Mouse (Mus musculus): Measurements from ENCODE around the gene Ppp1r13b. TPM values are rescaled to one million over a fixed set of nuclear protein-coding genes. Genes with fewer than 3 reads are reported as not detected.

The Ppp1r13b gene
- polyA plus RNA-seq, 1 experiment from 2014 or later: 14.9 TPM

DNA sequence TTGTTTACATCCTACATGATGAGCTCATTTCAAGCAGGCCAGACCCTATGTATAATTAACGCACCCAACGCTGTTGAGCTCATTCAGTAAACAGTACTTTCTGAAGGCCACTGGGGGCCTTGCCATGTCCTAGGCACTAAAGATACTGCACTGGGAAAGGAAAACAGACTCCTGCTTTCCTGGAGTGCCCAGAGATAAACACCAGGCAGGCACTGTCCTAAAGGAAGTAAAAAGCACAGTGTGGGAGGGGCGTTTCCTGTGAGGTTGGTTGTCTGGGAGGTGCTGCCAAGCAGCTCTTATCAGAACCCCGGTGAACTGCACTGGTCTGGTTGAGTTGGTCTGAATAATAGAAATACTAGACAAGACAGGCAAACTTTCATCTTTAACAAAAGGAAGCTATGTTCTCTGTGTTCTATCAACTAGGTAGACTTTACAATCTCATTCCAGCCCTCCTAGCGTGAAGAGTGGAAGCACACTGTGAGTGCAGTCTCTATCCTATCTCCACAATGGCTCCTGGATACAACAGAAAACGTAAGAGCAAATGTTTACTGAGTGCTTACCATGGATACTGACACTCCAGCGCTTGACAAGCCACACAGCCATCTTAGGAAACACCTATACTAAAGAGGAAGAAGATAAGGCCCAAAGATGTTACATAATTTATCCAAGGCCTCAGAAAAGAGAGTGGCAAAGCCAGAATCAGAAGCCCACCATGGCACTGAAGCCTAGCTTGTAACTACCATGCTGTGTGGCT is 10.8 kb downstream of the Ppp1r13b start:
- no peaks in the 10 kb centered on the region for H3K27me3 ChIP-seq
- no peak overlapping the region for H3K4me3 ChIP-seq
- no peak for ATAC-seq (ENCODE audit: insufficient number of reproducible peaks, low FRiP score, low TSS enrichment, low read depth)
- 0 out of 2 replicates have a peak overlapping the region, but pooled peaks have one; percentile 1 for H3K27ac ChIP-seq
- H3K4me1 ChIP-seq: 0 out of 2 replicates have a peak, but pooled peaks cover 2% of the 10 kb centered on the region
- H3K4me2 ChIP-seq: no peak overlapping the region
- WGBS: 59% methylated on average over 7 of the region's 7 CpGs
- H3K9ac ChIP-seq: no peak overlapping the region
- no peaks in the 10 kb centered on the region for H3K36me3 ChIP-seq
- no peaks in the 10 kb centered on the region for H3K9me3 ChIP-seq

DNA sequence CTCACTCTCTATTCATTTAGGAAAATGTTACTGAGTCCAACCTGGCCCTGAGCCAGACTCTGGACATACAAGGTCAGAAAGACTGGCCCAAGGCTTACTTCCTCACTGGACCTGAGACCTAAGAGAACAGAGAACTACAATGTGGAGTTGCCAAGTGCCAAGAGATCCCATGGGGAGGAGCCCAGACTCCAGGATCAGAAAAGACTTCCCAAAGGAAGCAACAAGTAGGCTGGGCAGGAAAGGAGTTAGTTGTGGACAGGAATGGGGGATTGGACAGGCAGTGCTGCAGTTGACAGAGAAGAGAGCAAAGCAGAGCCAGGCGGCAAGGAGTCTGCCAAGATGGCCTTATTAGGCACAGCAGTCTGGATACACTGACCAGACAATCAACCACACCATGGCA is 13.8 kb downstream of the Ppp1r13b start:
- no peak overlapping the region for H3K4me2 ChIP-seq
- WGBS: 53% methylated on average over 1 of the region's 1 CpGs
- ATAC-seq (ENCODE audit: insufficient number of reproducible peaks, low FRiP score, low TSS enrichment, low read depth): no peak
- H3K4me1 ChIP-seq: 0 out of 2 replicates have a peak, but pooled peaks cover 4% of the 10 kb centered on the region
- no peak overlapping the region for H3K4me3 ChIP-seq
- H3K9ac ChIP-seq: no peak overlapping the region
- no peaks in the 10 kb centered on the region for H3K9me3 ChIP-seq
- H3K36me3 ChIP-seq: no peaks in the 10 kb centered on the region
- no peak overlapping the region for H3K27ac ChIP-seq
- no peaks in the 10 kb centered on the region for H3K27me3 ChIP-seq

DNA sequence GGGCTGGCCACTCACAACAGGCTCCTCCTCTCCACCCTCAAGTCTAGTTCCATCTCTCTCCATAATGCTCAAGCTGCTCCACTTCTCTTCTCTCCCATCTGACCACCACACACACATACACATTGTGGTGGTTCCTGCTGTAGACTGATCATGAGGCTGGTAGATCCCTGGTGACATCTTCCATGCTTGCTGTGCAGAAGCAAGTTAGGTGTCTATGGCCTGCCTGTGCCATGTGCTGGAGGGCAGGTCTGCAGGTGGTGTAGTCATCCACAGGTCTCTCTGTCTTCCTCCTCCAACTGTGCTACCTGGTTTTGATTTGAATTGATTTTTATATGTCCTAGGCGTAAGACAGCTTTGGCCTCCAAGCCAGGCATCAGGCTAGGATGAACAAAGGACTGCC is 14.9 kb downstream of the Ppp1r13b start:
- Histone ChIP-seq H3K27me3 (no peaks in the 10 kb centered on the region), H3K9me3 (no peaks in the 10 kb centered on the region), H3K4me2 (no peak overlapping the region), H3K27ac (no peak overlapping the region), H3K4me3 (no peak overlapping the region), H3K4me1 (peaks cover 4% of the 10 kb centered on the region; the same call in 1 of the 2 replicates), H3K36me3 (no peaks in the 10 kb centered on the region), H3K9ac (no peak overlapping the region)
- ATAC-seq (ENCODE audit: insufficient number of reproducible peaks, low FRiP score, low TSS enrichment, low read depth): no peak
- 91% methylated on average over 1 of the region's 1 CpGs for WGBS

DNA sequence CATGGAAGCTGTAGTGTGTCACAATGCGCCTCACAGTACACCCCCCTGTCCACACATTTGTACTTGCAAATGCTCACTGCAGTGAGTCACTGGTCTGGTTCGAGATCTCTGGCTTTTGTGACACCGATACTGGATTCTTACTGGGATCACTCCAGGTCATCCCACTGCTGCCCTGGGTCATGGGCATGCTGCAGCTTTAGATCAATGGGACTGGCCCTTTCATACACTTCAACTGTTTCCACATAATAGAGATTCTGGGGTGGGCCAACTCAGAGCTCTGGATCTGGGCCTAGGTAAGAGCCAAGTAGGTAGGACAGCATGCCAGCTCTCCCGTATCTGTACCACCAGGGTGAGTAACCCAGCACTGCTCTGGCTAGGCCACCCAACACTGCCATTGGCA is 16.1 kb downstream of the Ppp1r13b start:
- WGBS: 88% methylated on average over 4 of the region's 4 CpGs
- ATAC-seq (ENCODE audit: insufficient number of reproducible peaks, low FRiP score, low TSS enrichment, low read depth): 0 out of 2 replicates have a peak, but pooled peaks have one; percentile 24

DNA sequence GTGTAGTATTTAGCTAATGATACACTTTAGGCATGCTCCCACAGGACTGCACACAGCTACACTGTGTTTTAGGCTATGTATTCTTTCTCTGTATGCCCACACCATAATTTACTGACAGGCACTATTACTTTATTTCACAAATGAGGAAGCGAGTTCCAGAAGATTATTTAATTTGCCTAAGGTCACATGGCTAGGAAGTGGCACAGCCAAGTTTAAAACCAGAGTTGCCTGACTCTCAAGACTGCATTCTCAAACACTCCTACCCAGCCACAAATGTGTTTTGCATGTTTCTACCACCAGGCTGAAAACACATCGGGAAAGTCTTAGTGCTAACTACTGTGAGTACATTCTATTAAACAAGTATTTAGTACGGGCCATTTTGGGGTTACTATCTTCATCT is 18.7 kb downstream of the Ppp1r13b start:
- no peak overlapping the region for H3K9ac ChIP-seq
- no peaks in the 10 kb centered on the region for H3K27me3 ChIP-seq
- no peak overlapping the region for H3K4me2 ChIP-seq
- no peak for ATAC-seq (ENCODE audit: insufficient number of reproducible peaks, low FRiP score, low TSS enrichment, low read depth)
- no peaks in the 10 kb centered on the region for H3K9me3 ChIP-seq
- WGBS: 65% methylated on average over 3 of the region's 3 CpGs
- H3K36me3 ChIP-seq: no peaks in the 10 kb centered on the region
- H3K4me3 ChIP-seq: no peak overlapping the region
- peaks cover 7% of the 10 kb centered on the region for H3K4me1 ChIP-seq
- H3K27ac ChIP-seq: no peak overlapping the region

More for the DNA sequence above, 16.1 kb downstream of the Ppp1r13b start:
- no peaks in the 10 kb centered on the region for H3K27me3 ChIP-seq
- no peak overlapping the region for H3K9ac ChIP-seq
- H3K4me1 ChIP-seq: peaks cover 2% of the 10 kb centered on the region; the same call in 1 of the 2 replicates
- no peak overlapping the region for H3K27ac ChIP-seq
- no peaks in the 10 kb centered on the region for H3K36me3 ChIP-seq
- no peak overlapping the region for H3K4me2 ChIP-seq
- H3K4me3 ChIP-seq: no peak overlapping the region
- no peaks in the 10 kb centered on the region for H3K9me3 ChIP-seq

DNA sequence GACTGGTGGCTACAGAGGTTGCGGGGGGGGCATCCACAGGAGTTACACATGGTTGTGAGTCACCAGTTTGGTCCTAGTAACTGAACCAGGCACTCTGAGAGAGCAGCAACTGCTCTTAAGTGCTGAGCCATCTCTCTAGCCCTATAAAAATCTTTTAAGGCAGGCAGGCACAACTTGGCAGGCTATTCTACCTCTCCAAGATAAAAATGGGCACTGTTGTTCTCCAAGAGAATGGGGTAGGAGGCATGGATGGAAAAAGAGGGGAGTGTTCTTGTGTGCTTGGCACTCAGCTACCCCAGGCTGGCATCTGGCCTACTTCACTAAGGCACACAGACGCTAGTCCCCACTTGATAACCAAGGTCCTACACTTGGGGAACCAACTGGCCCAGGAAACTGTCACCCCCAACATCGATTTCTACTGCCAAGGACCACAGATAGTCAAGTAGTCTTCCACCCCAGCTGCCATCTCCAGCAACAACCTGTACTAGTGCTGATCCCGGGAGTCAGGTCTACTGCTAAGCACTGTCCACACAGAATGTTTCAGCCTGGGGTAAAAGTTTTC is 19.5 kb downstream of the Ppp1r13b start:
- Histone ChIP-seq H3K4me2 (no peak overlapping the region), H3K9ac (no peak overlapping the region), H3K27me3 (no peaks in the 10 kb centered on the region), H3K9me3 (no peaks in the 10 kb centered on the region), H3K4me1 (peaks cover 7% of the 10 kb centered on the region), H3K36me3 (no peaks in the 10 kb centered on the region), H3K4me3 (no peak overlapping the region), H3K27ac (no peak overlapping the region)
- WGBS: 88% methylated on average over 4 of the region's 4 CpGs
- ATAC-seq (ENCODE audit: insufficient number of reproducible peaks, low FRiP score, low TSS enrichment, low read depth): no peak

DNA sequence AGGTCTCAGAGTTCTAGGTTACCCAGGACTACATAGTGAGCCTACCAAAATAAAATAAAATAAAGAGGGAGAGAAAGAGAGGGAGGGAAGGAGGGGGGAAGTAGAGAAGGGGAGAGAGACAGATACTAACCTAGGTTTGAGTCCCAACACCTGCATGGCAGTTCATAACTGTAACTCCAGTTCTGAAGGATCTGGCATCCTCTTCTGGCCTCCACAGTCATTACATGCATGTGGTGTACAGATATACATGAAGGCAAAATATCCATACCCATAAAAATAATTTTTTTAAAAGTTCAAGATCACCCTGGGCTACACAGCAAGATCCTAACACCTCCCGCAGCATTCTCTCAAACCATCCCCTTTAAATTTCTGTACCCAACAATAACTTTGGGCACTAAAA is 20.9 kb downstream of the Ppp1r13b start:
- WGBS: 84% methylated on average over 1 of the region's 1 CpGs
- Histone ChIP-seq H3K4me2 (no peak overlapping the region), H3K4me3 (no peak overlapping the region), H3K4me1 (peaks cover 7% of the 10 kb centered on the region), H3K36me3 (no peaks in the 10 kb centered on the region), H3K27ac (no peak overlapping the region), H3K9me3 (no peaks in the 10 kb centered on the region), H3K9ac (no peak overlapping the region), H3K27me3 (no peaks in the 10 kb centered on the region)
- ATAC-seq (ENCODE audit: insufficient number of reproducible peaks, low FRiP score, low TSS enrichment, low read depth): no peak

DNA sequence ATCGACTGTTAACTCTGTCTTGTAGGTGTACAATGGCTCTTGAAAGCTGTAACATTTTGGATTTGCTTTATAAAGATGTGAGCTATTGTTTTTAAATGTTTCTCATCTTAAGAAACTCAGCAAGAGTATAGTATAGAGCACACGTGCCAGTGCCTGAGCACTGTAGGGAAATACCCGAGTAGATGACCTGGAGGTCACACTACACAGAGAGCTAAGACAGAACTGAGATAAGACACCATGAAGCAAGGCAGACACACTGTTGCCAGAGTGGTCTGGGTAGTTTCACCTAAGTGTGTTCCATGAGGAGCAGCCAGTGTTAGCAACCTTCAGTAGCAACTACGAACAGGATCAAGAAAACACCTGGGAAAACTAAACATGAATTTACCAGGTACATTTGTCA is 25.1 kb downstream of the Ppp1r13b start:
- H3K9ac ChIP-seq: no peak overlapping the region
- no peaks in the 10 kb centered on the region for H3K36me3 ChIP-seq
- no peak overlapping the region for H3K27ac ChIP-seq
- no peaks in the 10 kb centered on the region for H3K9me3 ChIP-seq
- no peak overlapping the region for H3K4me2 ChIP-seq
- no peaks in the 10 kb centered on the region for H3K27me3 ChIP-seq
- no peak overlapping the region for H3K4me3 ChIP-seq
- 58% methylated on average over 4 of the region's 4 CpGs for WGBS
- no peak for ATAC-seq (ENCODE audit: insufficient number of reproducible peaks, low FRiP score, low TSS enrichment, low read depth)
- peaks cover 5% of the 10 kb centered on the region for H3K4me1 ChIP-seq

DNA sequence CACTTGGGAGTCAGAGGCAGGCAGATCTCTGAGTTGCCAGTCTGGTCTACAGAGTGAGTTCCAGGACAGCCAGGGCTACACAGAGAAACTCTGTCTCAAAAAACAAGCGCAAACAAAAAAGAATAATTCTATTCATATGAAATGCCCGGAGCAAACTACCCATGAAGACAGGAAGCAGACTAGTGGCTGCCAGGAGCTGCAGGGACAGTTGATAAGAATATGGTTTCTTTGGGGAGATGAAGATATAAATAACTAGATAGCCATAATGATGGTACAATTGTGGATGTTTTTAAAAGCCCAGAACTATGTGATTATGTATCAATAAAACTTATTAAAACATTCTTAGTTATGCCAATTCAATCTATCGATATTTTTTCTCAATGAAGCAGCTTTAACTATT is 25.9 kb downstream of the Ppp1r13b start:
- no peak overlapping the region for H3K9ac ChIP-seq
- no peaks in the 10 kb centered on the region for H3K27me3 ChIP-seq
- H3K27ac ChIP-seq: no peak overlapping the region
- ATAC-seq (ENCODE audit: insufficient number of reproducible peaks, low FRiP score, low TSS enrichment, low read depth): no peak
- WGBS: 78% methylated on average over 3 of the region's 3 CpGs
- H3K4me1 ChIP-seq: peaks cover 5% of the 10 kb centered on the region
- no peaks in the 10 kb centered on the region for H3K9me3 ChIP-seq
- no peaks in the 10 kb centered on the region for H3K36me3 ChIP-seq
- H3K4me2 ChIP-seq: no peak overlapping the region
- no peak overlapping the region for H3K4me3 ChIP-seq

DNA sequence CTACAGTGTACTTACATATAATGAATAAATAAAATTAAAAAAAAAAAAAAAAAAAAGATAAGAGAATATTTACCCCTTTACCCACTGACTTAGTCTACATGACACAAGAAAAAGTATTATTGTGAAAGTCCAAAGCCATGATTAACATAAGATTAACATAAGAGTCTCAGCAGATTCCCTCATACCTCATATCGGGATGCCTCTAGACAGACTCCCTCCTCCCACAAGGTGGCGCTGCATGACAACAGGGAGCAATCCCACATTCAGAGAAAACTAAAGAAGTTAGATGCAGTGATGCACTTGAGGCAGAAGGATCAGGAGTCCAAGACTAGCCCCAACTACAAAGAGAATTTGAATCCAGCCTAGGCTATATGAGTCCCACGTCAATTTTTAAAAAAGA is 29.7 kb downstream of the Ppp1r13b start:
- Histone ChIP-seq H3K4me1 (no peaks in the 10 kb centered on the region), H3K9ac (no peak overlapping the region), H3K4me3 (no peak overlapping the region), H3K36me3 (no peaks in the 10 kb centered on the region), H3K27me3 (no peaks in the 10 kb centered on the region), H3K27ac (no peak overlapping the region), H3K4me2 (no peak overlapping the region), H3K9me3 (no peaks in the 10 kb centered on the region)
- WGBS: 18% methylated on average over 3 of the region's 3 CpGs
- no peak for ATAC-seq (ENCODE audit: insufficient number of reproducible peaks, low FRiP score, low TSS enrichment, low read depth)

DNA sequence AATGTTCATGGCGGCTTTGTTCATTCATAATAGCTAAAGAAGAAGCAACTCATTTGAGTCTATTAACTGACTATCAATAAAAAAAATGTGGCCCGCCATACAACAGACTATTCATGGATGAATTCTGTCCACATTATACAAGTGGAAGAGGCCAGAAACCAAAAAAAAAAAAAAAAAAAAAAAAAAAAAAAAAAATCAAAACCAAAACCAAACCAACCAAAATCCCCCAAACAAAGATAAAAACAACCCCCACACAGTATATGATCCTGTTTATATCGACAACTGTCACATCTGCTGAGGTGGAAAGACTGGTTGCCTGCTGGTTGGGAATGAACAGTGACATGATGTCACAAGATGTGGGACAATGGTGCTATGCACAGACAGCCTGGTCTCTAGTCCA is 32.4 kb downstream of the Ppp1r13b start:
- 0 out of 2 replicates have a peak, but pooled peaks cover 6% of the 10 kb centered on the region for H3K36me3 ChIP-seq
- no peak overlapping the region for H3K4me3 ChIP-seq
- ATAC-seq (ENCODE audit: insufficient number of reproducible peaks, low FRiP score, low TSS enrichment, low read depth): no peak
- H3K4me1 ChIP-seq: no peaks in the 10 kb centered on the region
- H3K27me3 ChIP-seq: no peaks in the 10 kb centered on the region
- H3K9ac ChIP-seq: no peak overlapping the region
- no peak overlapping the region for H3K4me2 ChIP-seq
- 81% methylated on average over 3 of the region's 3 CpGs for WGBS
- H3K9me3 ChIP-seq: no peaks in the 10 kb centered on the region
- no peak overlapping the region for H3K27ac ChIP-seq

DNA sequence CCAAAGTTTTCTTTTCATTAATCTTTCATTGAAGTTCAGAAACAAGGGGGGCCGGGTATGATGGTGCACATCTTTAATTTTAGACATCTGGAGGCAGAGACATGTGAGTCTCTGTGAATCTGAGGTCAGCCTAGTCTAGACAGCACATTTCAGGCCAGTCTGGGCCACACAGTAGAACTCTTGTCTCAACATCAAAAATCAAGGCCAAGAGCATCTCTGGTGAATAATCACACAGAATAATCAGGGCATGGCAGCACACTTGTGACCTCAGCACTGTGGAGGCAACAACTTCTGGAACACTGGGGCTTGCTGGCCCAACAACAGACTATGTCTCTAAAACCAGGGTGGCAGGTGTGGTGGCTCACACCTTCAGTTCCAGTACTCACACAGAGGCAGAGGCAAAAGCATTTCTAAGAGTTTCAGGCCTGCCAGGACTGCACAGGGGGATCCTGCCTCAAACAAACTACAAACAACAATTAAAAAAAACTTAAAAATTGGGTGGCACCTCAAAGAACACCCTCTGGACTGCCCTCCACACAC is 33.2 kb downstream of the Ppp1r13b start:
- 0 out of 2 replicates have a peak, but pooled peaks cover 8% of the 10 kb centered on the region for H3K36me3 ChIP-seq
- no peaks in the 10 kb centered on the region for H3K9me3 ChIP-seq
- H3K4me3 ChIP-seq: no peak overlapping the region
- no peaks in the 10 kb centered on the region for H3K27me3 ChIP-seq
- H3K4me2 ChIP-seq: no peak overlapping the region
- H3K4me1 ChIP-seq: no peaks in the 10 kb centered on the region
- H3K27ac ChIP-seq: no peak overlapping the region
- ATAC-seq (ENCODE audit: insufficient number of reproducible peaks, low FRiP score, low TSS enrichment, low read depth): no peak
- WGBS: 59% methylated on average over 1 of the region's 1 CpGs
- H3K9ac ChIP-seq: no peak overlapping the region
